Mouse (Mus musculus) T-helper 2 cell (primary cell): ENCODE results near the gene Dna2.
"Not testable (repeated sequence)": the region's sequence is repeated elsewhere in the genome, so short reads cannot be mapped to it uniquely, and the experiment has no call there.

Experiments
- in situ Hi-C: fragments of 300-600 bp; cut with MboI, MseI; formaldehyde crosslinking; loops from one replicate; pipeline ENCODE4 v1.15.1; 2025; ENCODE audit warnings: high pct_unique_total_duplicates

Gene Dna2

GRCm38 (mm10) chr10:62946738-62947471, at the start of gene Dna2:
Gene Dna2, plus strand, starts transcription at chr10:62947026.
- in situ Hi-C loops = no loop called here

DNA sequence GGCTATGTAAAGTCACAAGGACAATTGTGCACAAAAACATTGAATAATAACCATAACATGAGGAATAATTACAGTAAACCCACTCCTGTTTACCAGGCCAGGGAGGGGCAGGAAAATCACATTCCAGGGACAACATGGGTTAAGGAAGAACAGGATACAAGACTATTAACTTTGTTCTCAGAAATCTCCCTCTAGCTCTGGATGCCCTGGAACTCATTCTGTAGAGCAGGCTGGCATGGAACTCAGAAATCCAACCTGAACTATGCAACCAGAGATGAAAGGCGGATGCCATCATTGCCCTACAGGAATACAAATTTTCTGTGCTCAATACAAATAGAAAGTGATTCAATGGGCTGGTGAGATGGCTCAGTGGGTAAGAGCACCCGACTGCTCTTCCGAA, 49.4 kb upstream of the Dna2 start:
- in situ Hi-C loops = no loop called here

- in situ Hi-C loops = no loop called here
Measured at GRCm38 (mm10) chr10:62898061-62898460, 48.8 kb upstream of the Dna2 start.

DNA sequence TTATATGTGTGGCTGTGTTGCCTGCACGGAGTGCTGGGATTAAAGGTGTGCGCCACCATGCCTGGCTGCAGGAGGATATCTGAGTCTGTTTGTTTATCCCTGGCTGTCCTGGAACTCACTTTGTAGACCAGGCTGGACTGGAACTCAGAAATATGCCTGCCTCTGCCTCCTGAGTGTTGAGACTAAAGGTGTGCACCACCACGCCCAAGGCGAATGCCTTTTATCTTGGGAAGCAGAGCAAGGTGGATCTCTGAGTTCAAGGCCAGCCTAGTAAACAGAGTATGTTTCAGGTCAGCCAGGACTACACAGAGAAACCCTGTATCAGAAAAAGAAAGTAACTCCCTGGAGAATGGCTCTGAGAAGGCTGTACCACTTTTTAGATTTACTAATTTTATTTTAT, 46.7 kb upstream of the Dna2 start:
- in situ Hi-C loops = no loop called here

GRCm38 (mm10) chr10:62901826-62902225, 45.0 kb upstream of the Dna2 start:
- in situ Hi-C loops = no loop called here

GRCm38 (mm10) chr10:62902829-62903228, 44.0 kb upstream of the Dna2 start:
- in situ Hi-C loops = no loop called here

- in situ Hi-C loops = no loop called here
Measured at GRCm38 (mm10) chr10:62906336-62906735, 40.5 kb upstream of the Dna2 start.

DNA sequence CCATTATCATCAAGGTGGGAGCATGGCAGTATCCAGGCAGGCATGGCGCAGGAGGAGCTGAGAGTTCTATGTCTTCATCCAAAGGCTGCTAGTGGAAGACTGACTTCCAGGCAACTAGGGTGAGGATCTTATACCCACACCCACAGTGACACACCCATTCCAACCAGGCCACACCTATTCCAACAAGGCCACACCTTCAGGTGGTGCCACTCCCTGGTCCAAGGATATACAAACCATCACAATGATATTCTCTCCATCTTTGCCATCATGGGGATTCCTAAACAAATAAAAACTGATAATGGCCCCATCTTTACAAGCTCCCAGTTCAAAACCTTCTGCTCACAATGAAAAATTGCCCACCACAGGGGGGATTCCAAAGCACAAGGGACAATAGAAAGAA, 37.9 kb upstream of the Dna2 start, which contains the start of gene Tet1:
Gene Tet1, minus strand, starts transcription at position 101 of the 400 bp plus-strand sequence.
- in situ Hi-C loops = not testable (repeated sequence)

GRCm38 (mm10) chr10:62911120-62911519, 35.7 kb upstream of the Dna2 start:
- in situ Hi-C loops = no loop called here

DNA sequence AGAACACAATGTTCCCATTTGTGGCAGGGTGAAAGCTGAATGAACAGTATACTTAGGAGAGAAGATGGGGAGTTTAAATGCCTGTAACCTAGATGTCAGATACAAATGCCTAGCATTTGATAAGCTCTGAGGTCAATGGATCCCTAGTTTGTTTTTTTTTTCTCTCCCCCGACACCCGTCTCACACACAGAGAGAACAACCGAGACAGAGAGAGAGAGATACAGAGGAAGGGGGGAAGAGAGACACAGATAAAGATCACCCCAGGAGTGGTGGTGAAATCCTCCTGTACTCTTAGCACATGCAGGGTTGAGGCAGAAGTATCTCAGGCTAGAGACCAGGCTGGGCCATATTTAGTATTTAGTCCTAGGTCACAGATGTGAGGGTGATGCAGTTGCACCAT, 27.8 kb upstream of the Dna2 start:
- in situ Hi-C loops = no loop called here

- in situ Hi-C loops = no loop called here
Measured at GRCm38 (mm10) chr10:62919925-62920765, 26.7 kb upstream of the Dna2 start, which contains the start of gene Slc25a16. Gene Slc25a16, plus strand, starts transcription at chr10:62920633.

DNA sequence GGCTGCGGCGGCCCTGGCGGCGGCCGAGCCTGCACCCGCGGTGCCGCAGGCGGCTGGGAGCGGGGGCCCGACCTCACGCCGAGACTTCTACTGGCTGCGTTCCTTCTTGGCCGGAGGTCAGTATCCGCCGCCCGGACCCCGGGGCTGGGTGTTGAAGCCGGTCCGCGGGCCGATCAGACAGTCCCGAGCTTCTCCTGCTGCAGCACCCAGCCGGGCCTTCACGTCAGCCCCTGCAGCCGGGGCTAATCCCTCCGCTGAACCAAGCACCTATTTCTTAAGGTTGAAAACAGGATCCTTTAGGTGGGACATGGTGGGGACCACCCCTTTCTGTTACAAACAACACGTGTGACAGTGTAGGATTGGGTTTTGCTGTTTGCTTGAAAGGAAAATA, 26.1 kb upstream of the Dna2 start:
- in situ Hi-C loops = no loop called here

DNA sequence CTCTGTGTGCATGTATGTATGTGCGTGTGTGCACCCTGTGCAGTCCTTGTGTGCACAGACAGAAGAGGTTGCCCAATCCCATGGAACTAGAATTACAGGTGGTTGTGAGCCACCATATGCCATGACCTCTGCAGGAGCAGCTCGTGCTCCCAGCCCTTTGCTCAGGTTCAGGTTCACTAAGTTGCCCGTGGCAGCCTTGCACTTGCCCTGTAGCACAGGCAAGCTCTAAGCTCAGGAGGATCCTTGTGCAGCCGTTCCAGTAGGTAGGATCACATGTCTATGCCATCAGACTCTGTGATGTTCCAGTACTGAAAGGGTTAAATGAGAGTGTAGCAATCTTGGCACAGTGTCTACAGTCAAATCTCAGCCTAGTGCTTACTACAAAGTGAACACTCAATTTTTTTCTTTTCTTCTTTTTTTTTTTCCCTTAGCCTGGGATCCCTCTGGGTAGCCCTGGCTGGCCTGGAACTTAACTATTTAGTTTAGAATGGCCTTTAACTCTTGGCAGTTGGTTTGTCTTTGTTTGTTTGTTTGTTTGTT, 22.7 kb upstream of the Dna2 start:
- in situ Hi-C loops = no loop called here

DNA sequence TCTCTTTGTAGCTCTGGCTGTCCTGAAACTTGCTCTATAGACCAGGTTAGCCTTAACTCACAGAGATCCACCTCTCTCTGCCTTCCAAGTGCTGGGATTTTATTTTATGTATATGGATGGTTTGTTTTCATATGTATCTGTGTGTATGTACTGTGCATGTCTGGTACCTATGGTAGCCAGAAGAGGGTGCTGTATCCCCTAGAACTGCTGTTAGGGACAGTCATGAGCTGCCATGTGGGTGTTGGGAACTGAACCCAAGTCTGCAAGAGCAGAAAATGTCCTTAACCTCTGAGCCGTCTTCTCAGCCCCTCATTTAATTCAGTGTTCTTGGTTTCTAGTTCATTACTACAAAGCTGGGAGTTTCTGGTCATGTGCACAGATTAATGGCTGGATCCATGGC, 14.4 kb upstream of the Dna2 start:
- in situ Hi-C loops = no loop called here

DNA sequence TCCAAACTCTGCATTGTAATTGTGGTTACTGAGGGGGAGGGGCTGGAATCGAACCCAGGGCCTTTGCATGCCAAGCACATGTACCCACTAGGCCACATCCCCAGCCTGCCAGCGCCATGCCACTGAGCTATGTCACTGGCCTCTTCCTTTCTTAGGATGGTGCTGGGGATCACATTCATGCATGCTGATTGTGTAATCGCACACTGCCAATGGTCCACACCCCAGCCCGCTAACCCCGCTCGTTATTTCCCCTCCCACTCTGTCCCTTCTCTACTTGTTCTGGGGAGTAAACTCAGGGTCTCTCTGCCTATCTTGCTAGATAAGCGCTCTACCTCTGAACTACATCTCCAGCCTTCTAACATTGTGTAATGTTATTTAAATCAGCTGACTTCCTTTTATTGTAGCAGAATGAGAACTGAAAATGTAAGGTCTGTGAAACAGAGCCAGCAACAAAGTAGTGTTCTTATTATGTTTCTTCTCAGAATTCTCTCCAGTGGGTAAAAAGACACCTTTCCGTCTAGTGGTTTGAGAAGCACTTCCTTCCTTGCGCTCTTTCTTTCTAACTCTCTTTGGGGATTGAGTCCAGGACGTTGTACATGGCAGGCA, 1.7 kb upstream of the Dna2 start:
- in situ Hi-C loops = no loop called here

GRCm38 (mm10) chr10:62948551-62948950, 1.7 kb downstream of the Dna2 start:
- in situ Hi-C loops = no loop called here

DNA sequence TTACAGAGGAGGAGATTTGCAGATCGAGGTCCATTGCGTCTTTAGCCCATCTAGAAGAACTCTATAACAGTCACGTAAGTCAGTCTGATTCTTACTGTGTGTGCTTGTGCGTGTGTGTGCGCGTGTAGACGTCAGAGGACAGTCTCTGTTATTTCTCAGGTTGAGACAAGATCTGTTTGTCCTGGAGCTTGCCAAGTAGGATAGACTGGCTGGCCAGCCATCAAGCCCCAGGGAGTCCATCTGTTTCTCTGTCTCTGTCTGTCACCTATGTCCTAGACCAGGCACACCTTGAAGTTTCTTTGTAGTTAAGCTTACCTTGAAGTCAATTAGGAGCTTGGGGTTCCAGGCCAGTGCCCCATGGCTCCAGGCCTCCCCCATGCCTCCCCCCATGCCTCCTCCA, 17.1 kb downstream of the Dna2 start:
- in situ Hi-C loops = no loop called here

DNA sequence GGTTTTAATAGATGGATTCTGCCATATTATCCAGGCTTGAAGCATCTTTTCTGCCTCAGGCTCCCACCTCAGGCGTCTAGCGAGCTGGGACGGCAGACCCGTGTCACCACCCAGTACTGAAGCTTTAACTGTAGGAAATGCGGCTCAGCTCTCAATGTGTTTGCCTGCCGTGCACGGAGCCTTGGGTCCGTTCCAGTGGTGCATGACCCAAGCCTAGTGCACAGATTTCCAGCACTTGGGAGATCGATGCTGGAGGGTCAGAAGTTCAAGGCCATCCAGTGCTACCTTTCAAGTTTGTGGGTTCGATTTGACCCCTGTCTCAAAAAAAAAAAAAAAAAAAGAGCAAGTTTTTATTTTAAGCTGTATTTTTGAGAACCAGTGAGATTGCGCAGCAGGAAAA, 19.0 kb downstream of the Dna2 start:
- in situ Hi-C loops = no loop called here

GRCm38 (mm10) chr10:62966291-62966690, 19.5 kb downstream of the Dna2 start:
- in situ Hi-C loops = no loop called here

- in situ Hi-C loops = no loop called here
Measured at GRCm38 (mm10) chr10:62971821-62972220, 25.0 kb downstream of the Dna2 start.

- in situ Hi-C loops = no loop called here
Measured at GRCm38 (mm10) chr10:62979667-62980038, 32.8 kb downstream of the Dna2 start.
